Mouse (Mus musculus) erythroblast, embryonic 14.5 days (primary cell): Measurements from ENCODE around the gene Tnxb.

Experiments used
- GATA1 ChIP-seq: IDR thresholded peaks from 2 replicates; pipeline ENCODE4 v1.6.1; 2012; ENCODE audit warnings: low read length, inconsistent platforms, mixed read lengths
- TAL1 ChIP-seq: IDR thresholded peaks from 3 replicates; pipeline ENCODE4 v1.6.1; 2012; ENCODE audit warnings: low read length, inconsistent platforms, mixed read lengths

GRCm38 (mm10) chr17:34655581-34655991 lies 14.7 kb upstream of the Tnxb start:
- TF ChIP-seq TAL1, result no peak
- no peak for TF ChIP-seq GATA1
